Mouse (Mus musculus): ENCODE measurements around the gene Aff3.
A peak's percentile ranks its signal among the peaks of the same experiment; 100 is the strongest.

Aff3 gene

GRCm38 (mm10) chr1:38664777-38665176 lies at the start of gene Aff3:
Gene Aff3 (minus strand): TSS chr1:38664955.
- DNase-seq (ENCODE audit: extremely low read depth, insufficient read length, low spot score), result no peak

- peak; percentile 47 for DNase-seq (ENCODE audit: extremely low read depth, insufficient read length, low spot score)
These were observed 35.9 kb upstream of the Aff3 start for GRCm38 (mm10) chr1:38700646-38701045.

- DNase-seq (ENCODE audit: extremely low read depth, insufficient read length, low spot score), result no peak
These were observed 34.5 kb upstream of the Aff3 start for GRCm38 (mm10) chr1:38699244-38699643.

GRCm38 (mm10) chr1:38695812-38696681 lies 31.3 kb upstream of the Aff3 start:
- peak; percentile 42 for DNase-seq (ENCODE audit: extremely low read depth, insufficient read length, low spot score)

- DNase-seq (ENCODE audit: extremely low read depth, insufficient read length, low spot score), result no peak
These were observed 30.5 kb upstream of the Aff3 start for GRCm38 (mm10) chr1:38695089-38695811.

- no peak for DNase-seq (ENCODE audit: extremely low read depth, insufficient read length, low spot score)
These were observed 29.4 kb upstream of the Aff3 start for GRCm38 (mm10) chr1:38694142-38694541.

- no peak for DNase-seq (ENCODE audit: extremely low read depth, insufficient read length, low spot score)
These were observed 25.7 kb upstream of the Aff3 start for GRCm38 (mm10) chr1:38690471-38690870.

GRCm38 (mm10) chr1:38688216-38688615 lies 23.5 kb upstream of the Aff3 start:
- no peak for DNase-seq (ENCODE audit: extremely low read depth, insufficient read length, low spot score)

- no peak for DNase-seq (ENCODE audit: extremely low read depth, insufficient read length, low spot score)
These were observed 21.0 kb upstream of the Aff3 start for GRCm38 (mm10) chr1:38685706-38686105.

GRCm38 (mm10) chr1:38683158-38683721 lies 18.5 kb upstream of the Aff3 start:
- no peak for DNase-seq (ENCODE audit: extremely low read depth, insufficient read length, low spot score)

GRCm38 (mm10) chr1:38679890-38680289 lies 15.1 kb upstream of the Aff3 start:
- DNase-seq (ENCODE audit: extremely low read depth, insufficient read length, low spot score), result no peak

- DNase-seq (ENCODE audit: extremely low read depth, insufficient read length, low spot score), result no peak
These were observed 7.0 kb upstream of the Aff3 start for GRCm38 (mm10) chr1:38671756-38672155.

GRCm38 (mm10) chr1:38671019-38671418 lies 6.3 kb upstream of the Aff3 start:
- DNase-seq (ENCODE audit: extremely low read depth, insufficient read length, low spot score), result no peak

GRCm38 (mm10) chr1:38668327-38668726 lies 3.6 kb upstream of the Aff3 start:
- no peak for DNase-seq (ENCODE audit: extremely low read depth, insufficient read length, low spot score)

GRCm38 (mm10) chr1:38667892-38668291 lies 3.1 kb upstream of the Aff3 start:
- no peak for DNase-seq (ENCODE audit: extremely low read depth, insufficient read length, low spot score)

GRCm38 (mm10) chr1:38666766-38667118 lies 2.0 kb upstream of the Aff3 start:
- DNase-seq (ENCODE audit: extremely low read depth, insufficient read length, low spot score), result no peak

GRCm38 (mm10) chr1:38666111-38666765 lies 1.5 kb upstream of the Aff3 start:
- DNase-seq (ENCODE audit: extremely low read depth, insufficient read length, low spot score), result no peak

GRCm38 (mm10) chr1:38665611-38666010 lies 856 bp upstream of the Aff3 start:
- DNase-seq (ENCODE audit: extremely low read depth, insufficient read length, low spot score), result no peak

- DNase-seq (ENCODE audit: extremely low read depth, insufficient read length, low spot score), result no peak
These were observed 494 bp downstream of the Aff3 start for GRCm38 (mm10) chr1:38664261-38664660.

- DNase-seq (ENCODE audit: extremely low read depth, insufficient read length, low spot score), result no peak
These were observed 2.0 kb downstream of the Aff3 start for GRCm38 (mm10) chr1:38662616-38663193.

All from 3134 (cell line).